Mouse (Mus musculus) forelimb bud, embryonic 11.5 days (tissue): Measurements from ENCODE around the gene Tmem14a.
A peak's percentile ranks its signal among the peaks of the same experiment; 100 is the strongest.
"Not testable (repeated sequence)": the region's sequence is repeated elsewhere in the genome, so short reads cannot be mapped to it uniquely, and the experiment has no call there.

Experiments used
- DNase-seq: peaks from one replicate; pipeline ENCODE4 v3.0.0-alpha.2; 2012; ENCODE audit warnings: low read depth, low spot score

Tmem14a gene

GRCm38 (mm10) chr1:21218489-21218919, at the start of gene Tmem14a:
TSS of gene Tmem14a (plus strand) at chr1:21218575.
- peak; percentile 78 for DNase-seq

GRCm38 (mm10) chr1:21185196-21185595, 33.2 kb upstream of the Tmem14a start:
- DNase-seq = no peak

DNA sequence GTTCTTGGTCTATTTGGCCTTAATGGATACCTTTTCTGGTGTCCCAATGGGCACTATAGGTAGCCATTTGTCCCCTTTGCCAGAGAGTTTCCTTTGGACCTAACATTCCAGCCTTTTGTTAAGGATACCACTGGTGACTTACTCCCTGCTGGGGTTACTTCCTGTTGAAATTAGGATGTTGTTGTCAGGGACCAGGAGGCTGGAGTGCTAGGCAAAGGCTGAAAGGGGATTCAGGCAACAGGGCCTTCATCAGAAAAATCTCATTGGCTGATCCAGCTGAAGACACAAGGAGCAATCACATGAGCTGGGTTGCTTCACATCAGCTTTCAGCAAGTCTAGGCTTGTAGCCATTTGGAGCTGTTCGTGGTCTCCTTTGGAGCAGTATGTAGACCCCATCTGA, 12.1 kb upstream of the Tmem14a start:
- DNase-seq = no peak

GRCm38 (mm10) chr1:21213537-21213936, 4.8 kb upstream of the Tmem14a start:
- DNase-seq = not testable (repeated sequence)

DNA sequence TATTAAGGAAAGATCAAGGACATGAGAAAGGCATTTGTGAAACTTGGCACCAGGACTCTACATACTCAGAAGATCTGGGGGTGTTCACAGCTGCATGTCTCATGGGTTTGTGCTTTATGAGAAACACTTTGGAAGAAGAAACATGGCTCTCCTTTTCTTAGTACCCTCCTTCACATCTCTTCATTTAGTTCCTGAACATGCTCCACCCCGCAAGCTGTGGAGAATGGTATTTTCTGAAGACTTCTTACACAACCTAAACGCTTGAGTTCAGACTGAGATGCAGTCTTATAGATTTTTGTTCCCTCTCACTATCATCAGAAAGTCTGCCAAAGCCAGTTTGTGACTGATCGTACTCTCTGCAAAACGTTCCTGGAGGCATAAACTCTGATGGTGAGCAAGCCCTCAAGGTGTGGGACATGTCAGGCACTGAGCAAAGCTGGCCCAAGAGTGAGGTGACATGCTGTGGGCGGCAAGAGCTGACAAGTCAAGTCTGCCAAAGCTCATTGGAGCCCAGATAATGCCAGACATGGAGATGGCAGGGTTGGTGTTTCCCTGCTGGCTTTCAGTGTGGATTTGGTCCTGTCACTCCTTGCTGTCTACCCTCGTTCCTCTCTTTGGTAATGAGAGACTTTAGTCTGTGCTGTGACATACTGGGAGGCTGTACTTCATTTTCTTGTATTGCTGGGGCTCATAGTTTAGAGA, 4.2 kb upstream of the Tmem14a start:
- not testable (repeated sequence) for DNase-seq

- no peak for DNase-seq
Measured at GRCm38 (mm10) chr1:21227756-21228395, 9.5 kb downstream of the Tmem14a start.

GRCm38 (mm10) chr1:21228740-21229722, 10.7 kb downstream of the Tmem14a start:
- not testable (repeated sequence) for DNase-seq

DNA sequence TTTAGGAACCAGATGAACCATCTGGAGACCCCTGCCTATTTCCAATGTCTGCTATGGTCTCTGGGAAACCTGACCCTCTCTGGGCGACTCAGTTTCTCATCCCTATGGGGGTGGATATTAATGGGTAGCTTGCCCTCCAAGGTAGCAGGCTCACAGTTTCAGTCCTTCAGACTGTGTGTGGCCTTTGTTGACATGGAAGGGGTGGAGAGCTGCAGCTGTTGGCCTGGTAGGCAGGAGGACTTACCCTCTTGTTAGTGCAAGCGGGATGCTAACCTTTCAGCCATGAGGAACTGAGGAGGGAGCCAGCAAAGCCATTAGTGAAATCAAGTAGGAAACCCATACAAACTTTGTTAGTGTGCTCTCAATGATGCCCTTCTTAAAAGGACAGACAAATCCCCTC, 12.0 kb downstream of the Tmem14a start:
- DNase-seq = no peak

GRCm38 (mm10) chr1:21231744-21232464, 13.5 kb downstream of the Tmem14a start:
- no peak for DNase-seq

DNA sequence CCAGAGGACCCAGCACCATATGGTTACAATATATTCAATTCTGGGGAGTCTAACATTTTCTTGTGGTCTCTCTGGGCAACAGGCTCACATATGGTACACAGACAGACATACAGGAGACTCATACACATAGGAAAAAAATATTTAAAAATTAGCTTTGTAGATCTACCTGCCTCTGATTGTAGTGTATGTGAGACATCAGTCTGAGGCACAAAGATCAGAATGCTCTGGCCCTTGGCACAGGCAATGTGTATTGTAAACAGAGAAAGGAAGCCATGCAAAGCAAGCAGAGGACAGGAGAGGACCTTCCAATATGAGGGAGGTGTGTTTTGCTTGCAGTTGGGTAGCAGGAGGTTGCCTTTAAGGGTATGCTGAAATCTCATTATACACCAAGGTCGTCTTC, 14.1 kb downstream of the Tmem14a start:
- no peak for DNase-seq

DNA sequence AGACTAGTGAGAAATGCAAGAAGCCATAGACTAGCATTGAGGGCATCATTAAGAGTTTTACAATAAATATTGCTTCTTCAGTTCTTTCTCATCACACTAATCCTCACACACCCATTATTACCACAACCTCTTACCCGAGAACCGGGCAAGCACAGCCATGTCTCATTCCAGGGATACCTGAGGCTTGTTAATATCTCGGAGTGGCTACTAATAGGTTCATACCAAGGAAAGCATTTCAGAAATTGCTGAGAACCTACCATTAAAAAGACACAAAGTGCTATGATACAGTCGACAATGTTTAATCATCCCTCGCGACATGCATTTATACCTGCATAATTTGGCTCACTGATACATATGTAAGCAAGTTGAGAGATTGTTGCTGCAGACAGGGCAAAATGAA, 17.0 kb downstream of the Tmem14a start:
- no peak for DNase-seq

GRCm38 (mm10) chr1:21239911-21240898, 21.8 kb downstream of the Tmem14a start, which contains the start of gene Gsta3:
TSS of gene Gsta3 (plus strand) at chr1:21240589.
- no peak for DNase-seq

DNA sequence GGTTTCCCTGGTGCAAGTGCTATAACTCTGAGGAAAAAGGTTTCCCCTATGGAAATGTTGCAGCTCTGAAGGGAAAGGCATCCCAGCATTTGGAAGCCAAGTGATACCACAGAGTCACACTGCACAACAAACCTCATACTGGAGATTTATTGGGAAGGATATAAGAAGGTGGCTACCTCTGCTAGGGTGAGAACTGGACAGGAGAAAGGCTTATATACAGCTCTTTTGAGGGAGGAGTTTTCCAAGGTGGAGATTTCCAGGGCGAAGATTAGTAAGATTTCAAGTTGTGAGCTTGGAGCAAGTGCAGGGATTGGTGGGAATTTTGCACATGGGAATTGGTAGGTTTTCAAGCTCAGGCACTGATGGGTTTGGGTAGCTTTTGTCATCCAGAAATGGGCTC, 22.7 kb downstream of the Tmem14a start:
- no peak for DNase-seq

- no peak for DNase-seq
Measured at GRCm38 (mm10) chr1:21244290-21244960, 26.1 kb downstream of the Tmem14a start.

GRCm38 (mm10) chr1:21246136-21246535, 27.8 kb downstream of the Tmem14a start:
- DNase-seq = no peak

GRCm38 (mm10) chr1:21247896-21248295, 29.5 kb downstream of the Tmem14a start:
- DNase-seq = no peak

- DNase-seq = no peak
Measured at GRCm38 (mm10) chr1:21248560-21249390, 30.4 kb downstream of the Tmem14a start.

GRCm38 (mm10) chr1:21251661-21252060, 33.3 kb downstream of the Tmem14a start:
- DNase-seq = no peak
